Mouse (Mus musculus): ENCODE results near the gene Rgs9. TPM values are rescaled to one million over a fixed set of nuclear protein-coding genes. Genes with fewer than 3 reads are reported as not detected.

The Rgs9 gene
- total and polyA plus RNA-seq, 2 experiments from 2014 or later = 15.3 to 31.8 TPM

- Histone ChIP-seq H3K27me3 (ENCODE audit: insufficient read depth, low read length) (no peaks in the 10 kb centered on the region), H3K4me3 (ENCODE audit: low read depth, low read length) (no peak overlapping the region), H3K27ac (ENCODE audit: low read depth, low read length) (no peak overlapping the region), H3K4me1 (ENCODE audit: insufficient read depth) (no peaks in the 10 kb centered on the region), H3K9ac (no peak overlapping the region), H3K4me2 (ENCODE audit: low read depth) (no peak overlapping the region), H3K9me3 (ENCODE audit: low read length) (no peaks in the 10 kb centered on the region), H3K36me3 (ENCODE audit: insufficient read depth) (no peaks in the 10 kb centered on the region)
- TF ChIP-seq CTCF (IDR thresholded peaks at IDR 0.05; ENCODE audit: low read depth) = no peak
- ATAC-seq (no peak), DNase-seq (no peak)
- 77% methylated on average over 10 of the region's 10 CpGs for WGBS
Observed at GRCm38 (mm10) chr11:109327952-109328351, 30.0 kb upstream of the Rgs9 start.

GRCm38 (mm10) chr11:109327381-109327780 is 29.5 kb upstream of the Rgs9 start:
- no peak for TF ChIP-seq CTCF (IDR thresholded peaks at IDR 0.05; ENCODE audit: low read depth)
- no peak overlapping the region for H3K4me2 ChIP-seq (ENCODE audit: low read depth)
- WGBS = 23% methylated on average over 3 of the region's 3 CpGs
- H3K4me3 ChIP-seq (ENCODE audit: low read depth, low read length) = no peak overlapping the region
- no peak for DNase-seq
- no peaks in the 10 kb centered on the region for H3K4me1 ChIP-seq (ENCODE audit: insufficient read depth)
- no peak overlapping the region for H3K9ac ChIP-seq
- no peaks in the 10 kb centered on the region for H3K27me3 ChIP-seq (ENCODE audit: insufficient read depth, low read length)
- ATAC-seq = no peak
- no peaks in the 10 kb centered on the region for H3K9me3 ChIP-seq (ENCODE audit: low read length)
- H3K27ac ChIP-seq (ENCODE audit: low read depth, low read length) = no peak overlapping the region; the same call in 1 of the 2 replicates
- no peaks in the 10 kb centered on the region for H3K36me3 ChIP-seq (ENCODE audit: insufficient read depth)

GRCm38 (mm10) chr11:109326270-109326669 is 28.3 kb upstream of the Rgs9 start:
- DNase-seq = no peak
- Histone ChIP-seq H3K36me3 (ENCODE audit: insufficient read depth) (no peaks in the 10 kb centered on the region), H3K9ac (no peak overlapping the region), H3K27me3 (ENCODE audit: insufficient read depth, low read length) (no peaks in the 10 kb centered on the region), H3K4me1 (ENCODE audit: insufficient read depth) (peaks cover 1% of the 10 kb centered on the region; the same call in 1 of the 2 replicates), H3K4me2 (ENCODE audit: low read depth) (no peak overlapping the region), H3K4me3 (ENCODE audit: low read depth, low read length) (no peak overlapping the region), H3K27ac (ENCODE audit: low read depth, low read length) (no peak overlapping the region), H3K9me3 (ENCODE audit: low read length) (no peaks in the 10 kb centered on the region)
- TF ChIP-seq CTCF (IDR thresholded peaks at IDR 0.05; ENCODE audit: low read depth) = no peak
- 84% methylated on average over 13 of the region's 13 CpGs for WGBS
- ATAC-seq = no peak

GRCm38 (mm10) chr11:109320361-109320933 is 22.5 kb upstream of the Rgs9 start:
- ATAC-seq (peak; percentile 99), DNase-seq (peak; percentile 86)
- no peaks in the 10 kb centered on the region for H3K27me3 ChIP-seq (ENCODE audit: insufficient read depth, low read length)
- H3K27ac ChIP-seq (ENCODE audit: low read depth, low read length) = peak overlapping the region; percentile 47
- H3K36me3 ChIP-seq (ENCODE audit: insufficient read depth) = no peaks in the 10 kb centered on the region
- H3K4me3 ChIP-seq (ENCODE audit: low read depth, low read length) = no peak overlapping the region
- no peaks in the 10 kb centered on the region for H3K9me3 ChIP-seq (ENCODE audit: low read length)
- peaks cover 4% of the 10 kb centered on the region; the same call in 1 of the 2 replicates for H3K4me1 ChIP-seq (ENCODE audit: insufficient read depth)
- H3K9ac ChIP-seq = no peak overlapping the region
- WGBS = 8% methylated on average over 8 of the region's 8 CpGs
- TF ChIP-seq CTCF (IDR thresholded peaks at IDR 0.05; ENCODE audit: low read depth) = no peak
- H3K4me2 ChIP-seq (ENCODE audit: low read depth) = no peak overlapping the region

GRCm38 (mm10) chr11:109319946-109320345 is 22.0 kb upstream of the Rgs9 start:
- DNase-seq = no peak
- no peaks in the 10 kb centered on the region for H3K27me3 ChIP-seq (ENCODE audit: insufficient read depth, low read length)
- no peak for TF ChIP-seq CTCF (IDR thresholded peaks at IDR 0.05; ENCODE audit: low read depth)
- 50% methylated on average over 5 of the region's 5 CpGs for WGBS
- no peaks in the 10 kb centered on the region for H3K36me3 ChIP-seq (ENCODE audit: insufficient read depth)
- peaks cover 4% of the 10 kb centered on the region; the same call in 1 of the 2 replicates for H3K4me1 ChIP-seq (ENCODE audit: insufficient read depth)
- H3K4me3 ChIP-seq (ENCODE audit: low read depth, low read length) = no peak overlapping the region
- no peaks in the 10 kb centered on the region for H3K9me3 ChIP-seq (ENCODE audit: low read length)
- H3K4me2 ChIP-seq (ENCODE audit: low read depth) = no peak overlapping the region
- ATAC-seq = 0 out of 2 replicates have a peak, but pooled peaks have one; percentile 29
- H3K9ac ChIP-seq = no peak overlapping the region
- peak overlapping the region; percentile 46; the same call in 1 of the 2 replicates for H3K27ac ChIP-seq (ENCODE audit: low read depth, low read length)

- WGBS = 87% methylated on average over 4 of the region's 4 CpGs
- H3K36me3 ChIP-seq (ENCODE audit: insufficient read depth) = no peaks in the 10 kb centered on the region
- H3K4me1 ChIP-seq (ENCODE audit: insufficient read depth) = peaks cover 4% of the 10 kb centered on the region; the same call in 1 of the 2 replicates
- H3K9me3 ChIP-seq (ENCODE audit: low read length) = no peaks in the 10 kb centered on the region
- H3K27ac ChIP-seq (ENCODE audit: low read depth, low read length) = no peak overlapping the region
- H3K27me3 ChIP-seq (ENCODE audit: insufficient read depth, low read length) = no peaks in the 10 kb centered on the region
- no peak for TF ChIP-seq CTCF (IDR thresholded peaks at IDR 0.05; ENCODE audit: low read depth)
- H3K4me3 ChIP-seq (ENCODE audit: low read depth, low read length) = no peak overlapping the region
- H3K4me2 ChIP-seq (ENCODE audit: low read depth) = no peak overlapping the region
- DNase-seq = no peak
- ATAC-seq = no peak
- no peak overlapping the region for H3K9ac ChIP-seq
Observed at GRCm38 (mm10) chr11:109319471-109319870, 21.5 kb upstream of the Rgs9 start.

- Histone ChIP-seq H3K4me1 (ENCODE audit: insufficient read depth) (peaks cover 8% of the 10 kb centered on the region), H3K27me3 (ENCODE audit: insufficient read depth, low read length) (no peaks in the 10 kb centered on the region), H3K4me2 (ENCODE audit: low read depth) (no peak overlapping the region), H3K9me3 (ENCODE audit: low read length) (no peaks in the 10 kb centered on the region), H3K27ac (ENCODE audit: low read depth, low read length) (no peak overlapping the region), H3K9ac (no peak overlapping the region), H3K4me3 (ENCODE audit: low read depth, low read length) (no peak overlapping the region), H3K36me3 (ENCODE audit: insufficient read depth) (no peaks in the 10 kb centered on the region)
- ATAC-seq (no peak), DNase-seq (peak; percentile 36)
- TF ChIP-seq CTCF (IDR thresholded peaks at IDR 0.05; ENCODE audit: low read depth) = peak; percentile 75
- 35% methylated on average over 4 of the region's 4 CpGs for whole genome bisulfite sequencing
Observed at GRCm38 (mm10) chr11:109316921-109317320, 19.0 kb upstream of the Rgs9 start.
